In genomic region chr8:106474001-106474400, GRCm38 (mm10) we compare ENCODE assay signal across 26 mouse cellular contexts. TPM values are rescaled to one million over a fixed set of nuclear protein-coding genes. Genes with fewer than 3 reads are reported as not detected.
DNase-seq lines count a peak whose midpoint lies in the region; ATAC-seq and TF ChIP-seq lines count a peak whose summit lies in the region.
"Had no signal": no experiment of that assay in that cellular context is flagged by ENCODE, and none has a peak within 500 bp of the region (broad histone marks: within the 10 kb centered on the region; RNA-seq: fewer than 3 reads in every experiment).

No protein-coding gene starts in this region.

- no peak overlapping the region for H3K4me2 ChIP-seq in heart, embryonic 12.5 days
- no peak overlapping the region for H3K4me2 ChIP-seq in liver, embryonic 11.5 days
- no peak overlapping the region for H3K4me2 ChIP-seq in liver, postnatal 0 days (ENCODE audit: low read depth, low read length)
- no peak overlapping the region for H3K4me2 ChIP-seq in stomach, postnatal 0 days (replicated peaks; ENCODE audit: low read depth)
- H3K4me2 ChIP-seq: forebrain, embryonic 15.5 days; hindbrain, embryonic 12.5 days; hindbrain, embryonic 15.5 days had no signal

- peaks cover 7% of the 10 kb centered on the region; the same call in 1 of the 2 replicates for H3K9me3 ChIP-seq in heart, embryonic 12.5 days (replicated peaks)
- H3K9me3 ChIP-seq in liver, embryonic 11.5 days (ENCODE audit: control insufficient read depth, low read length) = no peaks in the 10 kb centered on the region
- H3K9me3 ChIP-seq in liver, postnatal 0 days (ENCODE audit: low read length) = no peaks in the 10 kb centered on the region
- no peaks in the 10 kb centered on the region for H3K9me3 ChIP-seq in stomach, postnatal 0 days (ENCODE audit: control insufficient read depth, low read length)
- H3K9me3 ChIP-seq: forebrain, embryonic 15.5 days; heart, embryonic 10.5 days; hindbrain, embryonic 12.5 days; hindbrain, embryonic 15.5 days had no signal

- no peak for TF ChIP-seq EP300 in liver, postnatal 0 days (IDR thresholded peaks at IDR 0.05; ENCODE audit: low read depth)
- no peak for TF ChIP-seq EP300 in stomach, postnatal 0 days (optimal IDR thresholded peaks at IDR 0.05)

- TF ChIP-seq CTCF in liver, postnatal 0 days (IDR thresholded peaks at IDR 0.05; ENCODE audit: low read depth) = no peak
- TF ChIP-seq CTCF in stomach, postnatal 0 days (IDR thresholded peaks at IDR 0.05; ENCODE audit: low read depth) = no peak
- no peak for TF ChIP-seq CTCF in thymus, adult 2 months (IDR thresholded peaks at IDR 0.05; ENCODE audit: borderline replicate concordance, control insufficient read depth, extremely low read depth, insufficient read depth, low read length, poor library complexity)

- no peaks in the 10 kb centered on the region for H3K27me3 ChIP-seq in heart, embryonic 12.5 days (replicated peaks)
- no peaks in the 10 kb centered on the region for H3K27me3 ChIP-seq in liver, embryonic 11.5 days (replicated peaks; ENCODE audit: control insufficient read depth, insufficient read depth, low read length)
- H3K27me3 ChIP-seq in liver, postnatal 0 days (ENCODE audit: insufficient read depth, low read length) = no peaks in the 10 kb centered on the region
- H3K27me3 ChIP-seq in stomach, postnatal 0 days (ENCODE audit: control insufficient read depth, insufficient read depth, low read length) = no peaks in the 10 kb centered on the region
- H3K27me3 ChIP-seq in thymus, adult 2 months (ENCODE audit: control insufficient read depth, insufficient read depth, low read length) = no peaks in the 10 kb centered on the region
- H3K27me3 ChIP-seq: forebrain, embryonic 15.5 days; hindbrain, embryonic 12.5 days; hindbrain, embryonic 15.5 days had no signal

- no peak for ATAC-seq in heart, embryonic 12.5 days (ENCODE audit: insufficient number of reproducible peaks, low FRiP score)
- no peak for ATAC-seq in liver, embryonic 11.5 days (replicated peaks; ENCODE audit: low FRiP score)
- ATAC-seq in liver, postnatal 0 days = no peak
- no peak for ATAC-seq in stomach, postnatal 0 days (ENCODE audit: low FRiP score, low TSS enrichment)
- ATAC-seq: activated CD4-positive, CD25-positive, alpha-beta regulatory T cell, adult 4 months; forebrain, embryonic 15.5 days had no signal

- peak; percentile 77 for DNase-seq in heart, adult 11 months
- peak; percentile 12 for DNase-seq in liver, embryonic 11.5 days (ENCODE audit: low spot score)
- DNase-seq in liver, postnatal 0 days = no peak
- DNase-seq in CD4-positive helper T cell, adult 2 months (ENCODE audit: low read depth, low spot score) = peak; percentile 2
- peak; percentile 9 for DNase-seq in stomach, postnatal 0 days (ENCODE audit: low spot score)
- DNase-seq in thymus, adult 2 months = no peak
- DNase-seq: adrenal gland, postnatal 10 days; adrenal gland, postnatal 36 days; B cell, adult 2 months; cerebellum, adult 18-20 months; cerebellum, adult 9-10 months; cerebellum, postnatal 14 days; gastrocnemius, postnatal 25 days; heart, adult 2 months had no signal

- no peak overlapping the region for H3K9ac ChIP-seq in heart, embryonic 12.5 days
- no peak overlapping the region for H3K9ac ChIP-seq in liver, embryonic 11.5 days (ENCODE audit: low read depth, low read length)
- no peak overlapping the region for H3K9ac ChIP-seq in liver, postnatal 0 days (replicated peaks)
- no peak overlapping the region for H3K9ac ChIP-seq in stomach, postnatal 0 days (ENCODE audit: low read length)
- H3K9ac ChIP-seq: forebrain, embryonic 15.5 days; hindbrain, embryonic 12.5 days; hindbrain, embryonic 15.5 days had no signal

- 89% methylated on average over 5 of the region's 5 CpGs for whole genome bisulfite sequencing in heart, embryonic 12.5 days
- 82% methylated on average over 5 of the region's 5 CpGs for WGBS in liver, embryonic 11.5 days
- 78% methylated on average over 5 of the region's 5 CpGs for WGBS in liver, postnatal 0 days (ENCODE audit: insufficient replicate concordance)
- 73% methylated on average over 5 of the region's 5 CpGs for WGBS in stomach, postnatal 0 days
- 96% methylated on average over 5 of the region's 5 CpGs for WGBS in thymus, adult 2 months

- no peaks in the 10 kb centered on the region for H3K4me1 ChIP-seq in heart, embryonic 12.5 days (replicated peaks)
- H3K4me1 ChIP-seq in liver, embryonic 11.5 days (replicated peaks; ENCODE audit: control insufficient read depth, insufficient read depth, low read length) = no peaks in the 10 kb centered on the region
- H3K4me1 ChIP-seq in liver, postnatal 0 days (ENCODE audit: insufficient read depth) = no peaks in the 10 kb centered on the region
- H3K4me1 ChIP-seq in stomach, postnatal 0 days (replicated peaks; ENCODE audit: control insufficient read depth, insufficient read depth) = no peaks in the 10 kb centered on the region
- no peaks in the 10 kb centered on the region for H3K4me1 ChIP-seq in thymus, adult 2 months (replicated peaks; ENCODE audit: control insufficient read depth, insufficient read depth, low read length)
- H3K4me1 ChIP-seq: forebrain, embryonic 15.5 days; heart, embryonic 10.5 days; hindbrain, embryonic 15.5 days had no signal

- no peaks in the 10 kb centered on the region for H3K36me3 ChIP-seq in heart, embryonic 12.5 days
- no peaks in the 10 kb centered on the region for H3K36me3 ChIP-seq in liver, embryonic 11.5 days (ENCODE audit: control insufficient read depth, insufficient read depth, low read length)
- H3K36me3 ChIP-seq in liver, postnatal 0 days (replicated peaks; ENCODE audit: insufficient read depth, low read length) = no peaks in the 10 kb centered on the region
- H3K36me3 ChIP-seq in stomach, postnatal 0 days (ENCODE audit: control insufficient read depth, insufficient read depth, low read length) = no peaks in the 10 kb centered on the region
- no peaks in the 10 kb centered on the region for H3K36me3 ChIP-seq in thymus, adult 2 months (ENCODE audit: control insufficient read depth, insufficient read depth, low read length)
- H3K36me3 ChIP-seq: forebrain, embryonic 15.5 days; heart, embryonic 10.5 days; hindbrain, embryonic 12.5 days; hindbrain, embryonic 15.5 days had no signal

- no peak for TF ChIP-seq POLR2A in thymus, adult 2 months (IDR thresholded peaks at IDR 0.05; ENCODE audit: control insufficient read depth, extremely low read depth, insufficient read depth, low read length, poor library complexity)

- H3K4me3 ChIP-seq in heart, embryonic 12.5 days = no peak overlapping the region
- H3K4me3 ChIP-seq in liver, embryonic 11.5 days (ENCODE audit: low read depth, low read length) = no peak overlapping the region
- no peak overlapping the region for H3K4me3 ChIP-seq in liver, postnatal 0 days (ENCODE audit: low read depth, low read length)
- no peak overlapping the region for H3K4me3 ChIP-seq in stomach, postnatal 0 days (ENCODE audit: low read depth, low read length)
- no peak overlapping the region for H3K4me3 ChIP-seq in thymus, adult 2 months (ENCODE audit: control insufficient read depth, insufficient read depth, low read length)
- H3K4me3 ChIP-seq: forebrain, embryonic 15.5 days; heart, adult 2 months; heart, embryonic 10.5 days; hindbrain, embryonic 12.5 days; hindbrain, embryonic 15.5 days had no signal

- H3K27ac ChIP-seq in heart, embryonic 12.5 days (ENCODE audit: poor library complexity, severe bottlenecking) = no peak overlapping the region
- H3K27ac ChIP-seq in liver, embryonic 11.5 days (ENCODE audit: low read depth, low read length) = no peak overlapping the region
- no peak overlapping the region for H3K27ac ChIP-seq in liver, postnatal 0 days (ENCODE audit: low read depth)
- no peak overlapping the region for H3K27ac ChIP-seq in stomach, postnatal 0 days (replicated peaks)
- no peak overlapping the region for H3K27ac ChIP-seq in thymus, adult 2 months (ENCODE audit: control insufficient read depth, insufficient read depth, low read length)
- H3K27ac ChIP-seq: forebrain, embryonic 15.5 days; heart, adult 2 months; heart, embryonic 10.5 days; hindbrain, embryonic 12.5 days; hindbrain, embryonic 15.5 days had no signal

RNA-seq across cellular contexts. Expression of gene 6030452D12Rik, which starts 26.3 kb away (rescaled TPM):
- polyA plus RNA-seq in heart, embryonic 12.5 days (2016; fragmentation: Nextera tagmentation; extraction: Ambion mirVana) = not detected in 2 replicates
- polyA plus RNA-seq in liver, embryonic 11.5 days (2014; fragmentation: Nextera tagmentation; extraction: Ambion mirVana) = not detected in 2 replicates
- not detected in 2 replicates for polyA plus RNA-seq in liver, postnatal 0 days (2015; fragmentation: Nextera tagmentation; extraction: Ambion mirVana)
- not detected in 2 replicates for polyA plus RNA-seq in stomach, postnatal 0 days (2015; fragmentation: Nextera tagmentation; extraction: Ambion mirVana)
- not detected in 2 replicates for polyA plus RNA-seq in thymus, adult 2 months (2012; rRNA removed)
- polyA plus RNA-seq: activated CD4-positive, CD25-positive, alpha-beta regulatory T cell, adult 4 months; embryonic facial prominence, embryonic 11.5 days; embryonic facial prominence, embryonic 14.5 days; forebrain, embryonic 11.5 days; forebrain, embryonic 15.5 days; gonadal fat pad, adult 2 months; heart, adult 2 months; heart, embryonic 10.5 days; heart, embryonic 14.5 days; heart, postnatal 0 days; hindbrain, embryonic 12.5 days; hindbrain, embryonic 15.5 days had no signal

RNA-seq across cellular contexts. Expression of gene Cdh3, which starts 36.7 kb away (rescaled TPM):
- 39.9 and 41.0 TPM in 2 replicates for polyA plus RNA-seq in heart, embryonic 12.5 days (2016; fragmentation: Nextera tagmentation; extraction: Ambion mirVana)
- polyA plus RNA-seq in liver, embryonic 11.5 days (2014; fragmentation: Nextera tagmentation; extraction: Ambion mirVana) = 12.5 and 13.2 TPM in 2 replicates
- 0.56 and 0.65 TPM in 2 replicates for polyA plus RNA-seq in liver, postnatal 0 days (2015; fragmentation: Nextera tagmentation; extraction: Ambion mirVana)
- 8.0 and 8.1 TPM in 2 replicates for polyA plus RNA-seq in stomach, postnatal 0 days (2015; fragmentation: Nextera tagmentation; extraction: Ambion mirVana)
- polyA plus RNA-seq in thymus, adult 2 months (2012; rRNA removed) = 8.0 and 8.2 TPM in 2 replicates
- polyA plus RNA-seq: activated CD4-positive, CD25-positive, alpha-beta regulatory T cell, adult 4 months had no signal

RNA-seq across cellular contexts. Expression of gene Zfp90, which starts 58.9 kb away (rescaled TPM):
- polyA plus RNA-seq in heart, embryonic 12.5 days (2016; fragmentation: Nextera tagmentation; extraction: Ambion mirVana) = 13.8 and 14.1 TPM in 2 replicates
- polyA plus RNA-seq in liver, embryonic 11.5 days (2014; fragmentation: Nextera tagmentation; extraction: Ambion mirVana) = 7.9 and 9.2 TPM in 2 replicates
- 2.8 and 2.9 TPM in 2 replicates for polyA plus RNA-seq in liver, postnatal 0 days (2015; fragmentation: Nextera tagmentation; extraction: Ambion mirVana)
- polyA plus RNA-seq in stomach, postnatal 0 days (2015; fragmentation: Nextera tagmentation; extraction: Ambion mirVana) = 8.6 and 8.8 TPM in 2 replicates
- polyA plus RNA-seq in thymus, adult 2 months (2012; rRNA removed) = 4.1 and 4.7 TPM in 2 replicates

Comparison
In these comparisons a context has a peak if more than half of its experiments do, and no peak if none do; other contexts are left out.
1. DNase-seq: peak in heart, adult 11 months (single experiment), liver, embryonic 11.5 days (single experiment), CD4-positive helper T cell, adult 2 months (single experiment) and stomach, postnatal 0 days (single experiment); none in liver, postnatal 0 days (single experiment) and thymus, adult 2 months (single experiment).